Mouse (Mus musculus) cerebellum, postnatal 25 days (tissue): Measurements from ENCODE around the gene Spen.

Experiments used
- DNase-seq, 2 experiments: peaks; one replicate each; pipeline ENCODE4 v3.0.0; 2021; ENCODE audit warnings: mixed read lengths in 2 of 2

Gene Spen

DNA sequence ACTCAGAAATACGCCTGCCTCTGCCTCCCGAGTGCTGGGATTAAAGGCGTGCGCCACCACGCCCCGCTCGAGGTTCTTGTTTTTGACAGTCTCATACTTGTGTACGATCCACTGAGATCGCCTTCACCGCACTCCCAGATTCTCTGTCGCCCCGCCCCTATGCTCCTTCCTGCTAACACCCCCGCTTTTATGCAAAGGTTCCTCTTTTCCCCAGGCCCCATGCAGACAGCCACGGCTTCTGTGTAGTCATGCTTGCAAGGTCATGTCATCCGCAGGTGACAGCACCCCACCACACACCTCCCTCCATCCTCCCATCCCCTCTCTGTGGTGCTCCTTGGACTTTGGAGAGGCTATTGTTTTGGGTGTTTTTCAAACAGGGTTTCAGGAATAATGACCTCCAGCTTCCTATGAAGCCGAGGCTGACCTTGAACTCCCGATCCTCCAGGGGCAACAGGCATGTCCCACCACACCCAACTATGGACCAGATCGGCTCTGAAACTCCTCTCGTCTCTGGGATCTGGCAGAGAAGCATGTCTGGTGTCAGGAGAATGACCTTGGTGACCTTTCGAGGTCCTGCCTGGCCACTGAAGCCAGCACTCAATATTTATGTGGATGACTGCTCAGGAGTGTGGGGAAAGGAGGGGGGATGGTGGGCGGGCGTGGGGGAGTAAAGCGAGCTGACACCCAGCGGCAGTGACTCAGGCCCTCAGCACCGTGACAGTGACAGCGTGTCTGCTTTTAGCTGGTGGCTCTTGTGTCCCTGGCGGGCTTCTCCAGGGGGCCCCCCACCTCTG, 118.8 kb downstream of the Spen start:
- no peak for DNase-seq
